Comparison of ENCODE assay signal across 10 mouse cellular contexts in genomic region chr2:131260544-131261307, GRCm38 (mm10). TPM values are rescaled to one million over a fixed set of nuclear protein-coding genes. Genes with fewer than 3 reads are reported as not detected.
DNase-seq lines count a peak whose midpoint lies in the region; ATAC-seq lines count a peak whose summit lies in the region.
"Had no signal": no experiment of that assay in that cellular context is flagged by ENCODE, and none has a peak within 500 bp of the region (broad histone marks: within the 10 kb centered on the region; RNA-seq: fewer than 3 reads in every experiment).

No protein-coding gene starts in this region.

- ATAC-seq in lung, embryonic 16.5 days (ENCODE audit: low read depth) = no peak
- peak; percentile 56 for ATAC-seq in erythroid progenitor cell, adult 5-6 weeks (replicated peaks; ENCODE audit: low FRiP score, poor library complexity, severe bottlenecking)
- ATAC-seq in intestine, embryonic 16.5 days = 0 out of 2 replicates have a peak, but pooled peaks have one; percentile 2
- ATAC-seq in neural tube, embryonic 13.5 days (ENCODE audit: low read depth) = no peak
- ATAC-seq: Patski had no signal

- no peaks in the 10 kb centered on the region for H3K27me3 ChIP-seq in lung, embryonic 16.5 days (ENCODE audit: control insufficient read depth, insufficient read depth, low read depth, low read length)
- no peaks in the 10 kb centered on the region for H3K27me3 ChIP-seq in intestine, embryonic 16.5 days (replicated peaks; ENCODE audit: control insufficient read depth, insufficient read depth, low read length)
- no peaks in the 10 kb centered on the region for H3K27me3 ChIP-seq in neural tube, embryonic 13.5 days
- H3K27me3 ChIP-seq: Patski had no signal

- H3K9ac ChIP-seq in lung, embryonic 16.5 days (ENCODE audit: low read length) = 0 out of 2 replicates have a peak overlapping the region, but pooled peaks have one; percentile 18
- H3K9ac ChIP-seq in intestine, embryonic 16.5 days (ENCODE audit: low read depth, low read length) = no peak overlapping the region
- H3K9ac ChIP-seq in neural tube, embryonic 13.5 days = peak overlapping the region; percentile 81; the same call in 1 of the 2 replicates

- WGBS in lung, embryonic 16.5 days = 25% methylated on average over 9 of the region's 9 CpGs
- 34% methylated on average over 9 of the region's 9 CpGs for WGBS in intestine, embryonic 16.5 days
- 67% methylated on average over 9 of the region's 9 CpGs for WGBS in neural tube, embryonic 13.5 days

- H3K9me3 ChIP-seq in lung, embryonic 16.5 days (ENCODE audit: control insufficient read depth, low read length) = no peaks in the 10 kb centered on the region
- no peaks in the 10 kb centered on the region for H3K9me3 ChIP-seq in intestine, embryonic 16.5 days (ENCODE audit: control insufficient read depth, low read length)
- no peaks in the 10 kb centered on the region for H3K9me3 ChIP-seq in neural tube, embryonic 13.5 days

- H3K36me3 ChIP-seq in lung, embryonic 16.5 days (ENCODE audit: control insufficient read depth, insufficient read depth, low read length) = no peaks in the 10 kb centered on the region
- H3K36me3 ChIP-seq in intestine, embryonic 16.5 days (ENCODE audit: control insufficient read depth, insufficient read depth, low read length) = no peaks in the 10 kb centered on the region
- H3K36me3 ChIP-seq in neural tube, embryonic 13.5 days = no peaks in the 10 kb centered on the region

- no peak for DNase-seq in lung, postnatal 4 days
- DNase-seq in left cerebral cortex, adult 8-10 months (ENCODE audit: low spot score in 2 of 2) = no peak
- no peak for DNase-seq in gastrocnemius, postnatal 14 days
- DNase-seq: lung, postnatal 14 days; thymus, postnatal 25 days had no signal

- no peak overlapping the region for H3K4me3 ChIP-seq in lung, embryonic 16.5 days (ENCODE audit: low read length)
- no peak overlapping the region for H3K4me3 ChIP-seq in intestine, embryonic 16.5 days (ENCODE audit: low read length)
- H3K4me3 ChIP-seq in neural tube, embryonic 13.5 days = no peak overlapping the region

- H3K27ac ChIP-seq in lung, embryonic 16.5 days (ENCODE audit: low read length) = no peak overlapping the region
- peak overlapping the region; percentile 99; the same call in 1 of the 2 replicates for H3K27ac ChIP-seq in intestine, embryonic 16.5 days (ENCODE audit: low read length)
- peak overlapping the region; percentile 99; the same call in 1 of the 2 replicates for H3K27ac ChIP-seq in neural tube, embryonic 13.5 days (replicated peaks)

- intact Hi-C loops in gastrocnemius, postnatal 14 days (cut with DNase I; ENCODE audit: low total_unique reads) = no loop called here

- H3K4me2 ChIP-seq in lung, embryonic 16.5 days (ENCODE audit: low read depth, low read length) = no peak overlapping the region
- peak overlapping the region; percentile 13 for H3K4me2 ChIP-seq in intestine, embryonic 16.5 days (ENCODE audit: low read depth, low read length)
- no peak overlapping the region for H3K4me2 ChIP-seq in neural tube, embryonic 13.5 days

- H3K4me1 ChIP-seq in lung, embryonic 16.5 days (replicated peaks; ENCODE audit: control insufficient read depth, insufficient read depth, low read length) = peaks cover 24% of the 10 kb centered on the region
- H3K4me1 ChIP-seq in intestine, embryonic 16.5 days (ENCODE audit: control insufficient read depth, insufficient read depth, low read length) = peaks cover 30% of the 10 kb centered on the region
- peaks cover 37% of the 10 kb centered on the region for H3K4me1 ChIP-seq in neural tube, embryonic 13.5 days (replicated peaks)

RNA-seq across cellular contexts. Expression of gene Pank2, which starts 1.6 kb away (rescaled TPM):
- polyA plus RNA-seq in lung, embryonic 16.5 days (2015; fragmentation: Nextera tagmentation; extraction: Ambion mirVana) = 24.5 and 28.4 TPM in 2 replicates
- total RNA-seq in erythroid progenitor cell, adult 5-6 weeks (2015; ENCODE audit: low replicate concordance) = 40.0 and 69.2 TPM in 2 replicates
- total RNA-seq in erythroid progenitor cell, adult 5-6 weeks (2017; ENCODE audit: low replicate concordance) = 37.8 and 65.5 TPM in 2 replicates
- polyA plus RNA-seq in intestine, embryonic 16.5 days (2015; fragmentation: Nextera tagmentation; extraction: Ambion mirVana) = 20.4 and 25.6 TPM in 2 replicates
- polyA plus RNA-seq in neural tube, embryonic 13.5 days (2015; fragmentation: Nextera tagmentation; extraction: Ambion mirVana) = 30.5 and 35.6 TPM in 2 replicates
- total RNA-seq in left cerebral cortex, adult 8-10 months (2022) = 10 to 100 TPM; 63.3 to 71.3 (median 69.9) TPM
- 10 to 100 TPM; 21.9 to 22.8 TPM for total RNA-seq in gastrocnemius, postnatal 14 days (2021)

RNA-seq across cellular contexts. Expression of gene Mavs, which starts 26.9 kb away (rescaled TPM):
- 20.6 and 22.7 TPM in 2 replicates for polyA plus RNA-seq in lung, embryonic 16.5 days (2015; fragmentation: Nextera tagmentation; extraction: Ambion mirVana)
- total RNA-seq in erythroid progenitor cell, adult 5-6 weeks (2015; ENCODE audit: low replicate concordance) = 27.0 and 33.1 TPM in 2 replicates
- 12.3 and 16.3 TPM in 2 replicates for total RNA-seq in erythroid progenitor cell, adult 5-6 weeks (2017; ENCODE audit: low replicate concordance)
- 31.9 and 38.1 TPM in 2 replicates for polyA plus RNA-seq in intestine, embryonic 16.5 days (2015; fragmentation: Nextera tagmentation; extraction: Ambion mirVana)
- polyA plus RNA-seq in neural tube, embryonic 13.5 days (2015; fragmentation: Nextera tagmentation; extraction: Ambion mirVana) = 5.9 and 7.0 TPM in 2 replicates
- total RNA-seq in left cerebral cortex, adult 8-10 months (2022) = 1 to 10 TPM; 6.9 to 8.6 (median 7.3) TPM
- 10 to 100 TPM; 32.4 to 33.3 TPM for total RNA-seq in gastrocnemius, postnatal 14 days (2021)

RNA-seq across cellular contexts. Expression of gene Ap5s1, which starts 53.8 kb away (rescaled TPM):
- polyA plus RNA-seq in lung, embryonic 16.5 days (2015; fragmentation: Nextera tagmentation; extraction: Ambion mirVana) = 29.0 and 29.7 TPM in 2 replicates
- 10.8 and 11.3 TPM in 2 replicates for total RNA-seq in erythroid progenitor cell, adult 5-6 weeks (2015; ENCODE audit: low replicate concordance)
- total RNA-seq in erythroid progenitor cell, adult 5-6 weeks (2017; ENCODE audit: low replicate concordance) = 10.9 and 11.4 TPM in 2 replicates
- polyA plus RNA-seq in intestine, embryonic 16.5 days (2015; fragmentation: Nextera tagmentation; extraction: Ambion mirVana) = 27.2 and 30.7 TPM in 2 replicates
- 30.9 and 39.7 TPM in 2 replicates for polyA plus RNA-seq in neural tube, embryonic 13.5 days (2015; fragmentation: Nextera tagmentation; extraction: Ambion mirVana)
- 10 to 100 TPM; 23.9 to 28.5 (median 26.2) TPM for total RNA-seq in left cerebral cortex, adult 8-10 months (2022)
- total RNA-seq in gastrocnemius, postnatal 14 days (2021) = 10 to 100 TPM; 14.9 to 17.4 TPM

Comparison
In these comparisons a context has a peak if more than half of its experiments do, and no peak if none do; other contexts are left out.
1. ATAC-seq: peak in erythroid progenitor cell, adult 5-6 weeks (single experiment) and intestine, embryonic 16.5 days (single experiment); none in lung, embryonic 16.5 days (single experiment) and neural tube, embryonic 13.5 days (single experiment).